Mouse (Mus musculus) gastrocnemius, adult 8-10 months (tissue): ENCODE measurements around the gene Srprb. TPM values are rescaled to one million over a fixed set of nuclear protein-coding genes. Genes with fewer than 3 reads are reported as not detected.
A peak's percentile ranks its signal among the peaks of the same experiment; 100 is the strongest.
"Not testable (repeated sequence)": the region's sequence is repeated elsewhere in the genome, so short reads cannot be mapped to it uniquely, and the experiment has no call there.

Experiments
- DNase-seq, 2 experiments: peaks; one replicate each; pipeline ENCODE4 v3.0.0; 2022; ENCODE audit warnings: low spot score in 2 of 2
- total RNA-seq, 4 experiments: library from RNA; stranded (reverse); gene quantifications; 2 replicates each; pipeline ENCODE4 v1.2.4; 2022

Gene Srprb
- total RNA-seq, 4 experiments from 2014 or later: 15.1 to 18.3 (median 16.9) TPM

DNA sequence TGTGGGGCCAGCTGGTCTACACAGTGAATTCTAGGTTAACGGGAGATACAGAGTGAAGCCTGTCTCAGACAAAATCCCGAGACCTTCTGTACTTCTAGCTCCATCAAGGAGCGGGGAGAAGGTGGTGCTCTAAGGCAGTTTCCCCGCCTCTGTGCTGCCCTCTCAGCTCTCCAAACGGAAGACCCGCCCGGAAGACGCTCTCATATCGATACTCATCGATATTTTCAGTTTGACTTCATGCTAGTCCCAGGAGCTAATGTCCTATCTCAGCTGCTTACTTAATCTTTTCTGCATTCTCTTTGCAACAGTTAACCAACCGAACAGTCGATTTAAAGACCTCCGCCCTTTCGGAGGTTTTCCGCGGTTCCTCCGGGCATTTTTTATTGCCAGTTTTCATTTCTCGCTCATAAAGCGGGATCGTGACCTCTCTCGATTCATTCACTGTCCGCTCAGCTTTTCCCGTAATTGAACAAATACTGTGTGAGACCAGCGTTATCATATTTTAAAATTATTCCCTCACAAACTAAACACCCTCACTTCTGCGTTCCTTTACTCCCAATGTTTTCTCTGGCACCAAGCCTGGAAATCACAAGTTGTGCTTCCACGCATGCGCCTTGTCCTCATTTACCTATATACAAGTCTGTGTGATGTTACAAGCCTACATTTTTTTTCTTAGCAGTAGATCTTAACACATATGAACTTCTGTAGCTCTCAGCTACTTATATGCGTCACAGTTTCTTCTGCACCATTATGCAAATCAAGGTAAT is 10.9 kb upstream of the Srprb start:
- no peak for DNase-seq

DNA sequence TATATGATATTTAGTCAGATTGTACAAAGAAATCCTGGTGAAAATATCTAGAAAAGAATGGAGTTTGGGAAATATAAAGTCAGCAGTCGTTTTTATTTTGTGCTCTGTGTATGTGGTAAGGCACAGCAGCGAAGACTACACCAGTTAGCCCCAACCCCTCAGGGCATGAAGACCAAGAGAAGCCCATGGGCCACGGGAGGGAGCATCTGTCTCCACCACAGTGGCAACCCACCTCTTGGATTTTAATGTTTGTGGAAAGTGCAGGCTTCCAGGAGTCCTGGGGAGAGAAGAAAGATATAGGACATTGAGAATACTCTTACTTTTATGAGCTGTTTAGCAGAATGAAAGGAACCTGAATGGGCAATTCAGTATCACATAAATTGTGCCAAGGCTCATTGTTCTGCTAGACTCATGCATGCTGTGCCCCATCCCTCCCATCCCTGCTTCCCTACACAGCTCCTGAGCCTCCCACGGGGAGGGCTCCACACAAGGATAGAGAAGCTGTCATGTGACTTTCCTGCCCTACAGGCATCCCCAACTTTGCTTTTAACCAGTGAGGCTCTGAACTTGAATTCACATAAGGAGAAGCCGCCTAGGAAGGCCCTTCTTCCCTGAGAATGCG is 7.0 kb upstream of the Srprb start:
- DNase-seq: no peak

DNA sequence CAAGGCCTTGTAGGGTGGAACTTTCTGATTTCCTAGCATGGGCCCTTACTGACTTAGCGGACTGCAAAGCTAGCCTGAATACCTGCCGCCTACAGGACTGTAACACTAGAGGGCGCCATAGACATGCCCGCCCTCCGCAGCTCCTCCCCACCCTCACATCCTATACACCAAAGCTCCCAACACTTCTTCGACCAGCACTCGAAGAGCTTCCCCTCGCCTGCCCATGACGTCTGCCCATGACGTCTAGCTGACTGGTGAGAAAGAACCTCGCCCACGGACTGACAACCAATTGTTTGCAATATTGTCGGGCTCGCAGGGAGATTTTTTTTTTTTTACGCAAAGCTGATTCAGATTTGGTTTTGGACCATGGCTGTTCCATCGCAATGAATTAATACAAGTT is 5.9 kb upstream of the Srprb start:
- DNase-seq: peak in 1 of 2 experiments; percentile 24

DNA sequence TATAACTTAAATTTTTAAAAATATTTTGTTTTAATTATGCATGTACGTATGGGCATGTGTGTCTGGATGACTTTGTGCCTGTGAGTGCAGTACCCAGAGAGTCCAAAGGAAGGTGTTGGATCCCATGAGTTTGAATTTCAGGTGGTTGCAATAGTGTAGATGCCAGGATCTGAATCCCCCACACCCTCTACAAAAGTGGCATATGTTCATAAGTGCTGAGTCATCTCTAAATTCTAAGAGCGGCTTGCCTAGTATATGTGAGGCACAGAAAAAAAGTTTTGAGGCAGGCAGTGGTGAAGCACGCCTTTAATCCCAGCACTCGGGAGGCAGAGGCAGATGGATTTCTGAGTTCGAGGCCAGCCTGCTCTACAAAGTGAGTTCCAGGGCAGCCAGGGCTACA is 3.8 kb upstream of the Srprb start:
- no peak for DNase-seq

DNA sequence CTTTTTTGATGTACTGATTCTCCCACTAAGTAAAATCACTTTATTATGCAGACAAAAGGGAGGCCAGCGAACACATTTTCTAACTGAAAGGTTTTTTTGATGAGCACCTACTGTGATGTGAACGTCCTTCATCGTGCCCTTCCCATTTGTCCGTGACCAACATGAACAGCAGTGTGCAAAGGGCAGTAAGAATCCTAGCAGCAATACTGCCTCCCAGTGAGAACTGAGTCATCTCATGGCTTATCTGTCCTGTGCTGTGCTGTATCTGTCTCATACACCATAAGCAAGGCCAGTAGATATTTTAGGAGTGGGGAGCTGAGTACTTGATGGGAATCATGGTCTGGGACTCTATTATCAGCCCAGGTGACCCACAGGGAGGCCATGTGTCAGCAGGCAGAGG is 13.5 kb downstream of the Srprb start:
- DNase-seq: no peak

DNA sequence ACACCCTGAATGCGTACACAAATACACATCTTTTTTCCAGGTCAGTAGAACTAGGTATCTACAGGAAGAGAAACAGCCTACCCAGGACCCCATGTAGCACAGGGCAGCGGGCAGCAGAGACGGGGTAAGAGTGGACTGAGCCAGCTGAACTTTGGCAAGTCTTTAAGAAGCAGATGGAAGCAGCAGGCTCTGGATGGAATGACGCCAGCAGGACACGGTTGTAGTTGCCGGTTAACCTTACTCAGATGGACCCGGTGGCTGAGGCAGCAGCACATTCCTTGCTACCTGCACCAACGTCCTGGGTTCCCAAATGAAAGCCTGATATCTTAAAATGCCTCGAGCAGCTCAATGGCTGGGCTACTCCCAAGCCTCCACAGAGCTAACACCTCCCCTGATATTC is 15.2 kb downstream of the Srprb start:
- no peak for DNase-seq

DNA sequence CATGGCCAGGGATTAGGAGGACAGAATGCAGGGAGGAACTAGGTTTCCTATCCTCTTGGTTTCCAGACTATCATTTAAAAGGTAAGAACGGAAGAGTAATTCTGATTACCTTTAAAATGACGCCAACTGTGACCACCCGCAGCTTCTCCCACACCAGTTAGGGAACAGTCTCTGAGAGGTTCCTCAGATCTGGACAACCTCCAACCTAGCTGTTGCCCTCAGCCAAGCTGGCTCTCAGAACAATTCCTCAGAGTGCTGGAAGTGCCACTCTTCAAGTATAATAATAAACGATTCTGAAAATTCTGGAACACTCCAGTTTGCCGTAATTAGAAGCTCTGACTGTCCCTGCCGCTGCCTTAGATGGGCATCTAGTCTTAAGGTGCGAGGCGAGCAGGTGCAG is 16.0 kb downstream of the Srprb start:
- no peak for DNase-seq

DNA sequence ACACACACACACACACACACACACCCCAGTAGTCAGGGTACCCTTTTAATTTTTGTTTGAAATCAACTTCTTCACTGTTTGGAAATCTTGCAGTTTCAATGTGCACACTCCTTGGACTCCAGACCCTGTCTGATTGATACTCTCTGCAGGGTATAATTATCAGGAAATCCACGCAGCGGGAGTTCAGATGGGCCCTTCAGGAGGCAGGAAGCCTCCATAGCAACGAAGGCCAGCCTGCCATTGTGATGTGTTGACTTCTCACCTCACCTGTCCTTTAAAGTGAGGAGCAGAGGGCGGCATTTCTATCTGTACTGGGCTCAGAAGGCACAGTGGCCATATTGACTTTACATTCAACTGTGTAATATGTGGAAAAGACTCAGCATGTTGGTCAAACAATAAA is 17.1 kb downstream of the Srprb start:
- DNase-seq: no peak

DNA sequence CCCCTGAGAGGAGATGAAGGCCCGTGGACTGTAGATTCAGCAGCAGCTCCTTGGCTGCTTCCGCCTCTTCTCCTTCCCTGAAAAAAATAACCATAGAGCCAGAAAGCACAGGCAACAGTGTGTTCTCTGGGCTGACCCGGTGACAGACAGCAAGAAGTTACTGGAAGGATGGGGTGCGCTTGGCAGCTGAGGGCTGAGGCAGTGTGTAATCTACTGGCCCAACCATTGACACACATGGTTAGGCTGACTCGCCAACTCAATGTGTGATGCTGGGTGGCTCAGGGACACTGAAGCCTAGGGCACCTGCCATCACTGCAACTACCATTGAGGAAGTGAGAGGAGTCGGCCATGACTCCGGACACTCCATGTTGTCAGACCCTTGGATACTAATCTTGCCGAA is 20.1 kb downstream of the Srprb start:
- no peak for DNase-seq

DNA sequence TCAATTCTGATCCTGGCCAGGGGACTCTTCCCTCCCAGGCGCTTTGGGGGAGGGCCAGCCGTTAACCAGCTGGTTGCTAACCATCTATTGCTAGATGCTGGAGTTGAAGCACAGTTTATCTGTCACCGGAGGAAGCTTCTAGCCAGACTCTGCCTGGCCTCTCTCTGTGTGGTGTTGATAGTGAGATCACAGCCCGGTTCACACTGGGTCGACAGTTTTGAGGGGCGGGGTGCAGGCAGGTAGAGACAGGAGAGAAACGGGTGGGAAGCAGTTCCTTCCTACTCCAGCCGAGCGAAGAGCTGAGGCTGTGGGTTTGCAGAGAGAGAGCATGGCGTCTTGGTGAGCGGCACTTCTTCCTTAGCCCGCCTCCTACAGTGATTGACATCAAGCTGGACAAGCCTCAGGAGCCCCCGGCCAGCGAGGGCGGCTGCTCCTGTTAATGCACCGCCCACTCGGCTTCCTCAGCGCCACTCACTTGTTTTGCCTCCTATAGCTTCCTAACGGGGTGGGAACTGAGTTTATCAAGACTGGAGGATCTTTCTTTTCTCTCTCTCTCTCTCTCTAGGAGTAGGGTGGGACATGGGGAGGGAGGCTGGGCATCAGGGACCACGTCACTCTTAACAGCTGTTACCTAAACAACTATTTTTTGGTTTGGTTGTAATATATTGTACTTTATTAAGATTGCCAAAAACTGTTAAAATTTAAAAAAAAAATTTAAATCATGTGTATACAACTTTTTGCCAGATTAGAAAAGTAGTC is 21.0 kb downstream of the Srprb start:
- peak; percentile 39 to 44 for DNase-seq

DNA sequence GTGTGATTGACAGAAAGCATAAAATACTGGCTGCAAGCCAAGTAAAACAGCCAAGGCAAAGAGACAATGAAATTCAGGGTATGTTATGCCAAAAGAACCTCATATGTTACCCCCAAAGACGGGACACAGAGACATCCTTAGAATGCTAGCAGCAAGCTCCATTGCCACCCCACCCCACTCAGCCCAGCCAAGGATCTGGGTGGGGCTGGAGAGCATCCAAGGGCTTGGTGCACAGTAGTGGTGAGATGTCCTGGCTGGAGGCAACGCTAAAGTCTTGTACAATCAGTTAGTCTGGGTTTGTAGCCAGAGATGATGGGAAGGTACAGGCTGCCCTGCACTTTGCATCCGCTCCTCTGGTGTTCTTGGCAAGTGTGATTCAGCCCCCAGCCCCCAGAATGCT is 21.6 kb downstream of the Srprb start:
- peak; percentile 43 to 58 for DNase-seq

DNA sequence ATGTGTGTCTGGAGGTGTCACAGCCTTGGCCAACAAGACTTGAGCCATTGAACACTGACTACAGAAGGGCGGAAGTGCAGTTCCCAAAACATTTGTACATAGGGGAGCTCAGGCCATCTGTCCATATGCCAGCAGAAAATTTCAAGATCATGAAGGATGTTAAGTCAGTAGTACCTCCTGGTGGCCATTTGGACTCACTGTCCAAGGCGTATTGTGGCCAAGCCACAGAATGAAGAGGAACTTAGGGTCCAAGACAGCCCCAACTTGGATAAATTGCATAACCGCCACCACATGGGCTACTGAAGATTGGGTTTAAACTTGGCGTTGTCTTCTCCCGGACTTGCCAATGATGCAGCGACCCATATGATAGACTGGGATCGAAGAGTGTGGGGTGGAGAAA is 26.2 kb downstream of the Srprb start:
- DNase-seq: no peak

DNA sequence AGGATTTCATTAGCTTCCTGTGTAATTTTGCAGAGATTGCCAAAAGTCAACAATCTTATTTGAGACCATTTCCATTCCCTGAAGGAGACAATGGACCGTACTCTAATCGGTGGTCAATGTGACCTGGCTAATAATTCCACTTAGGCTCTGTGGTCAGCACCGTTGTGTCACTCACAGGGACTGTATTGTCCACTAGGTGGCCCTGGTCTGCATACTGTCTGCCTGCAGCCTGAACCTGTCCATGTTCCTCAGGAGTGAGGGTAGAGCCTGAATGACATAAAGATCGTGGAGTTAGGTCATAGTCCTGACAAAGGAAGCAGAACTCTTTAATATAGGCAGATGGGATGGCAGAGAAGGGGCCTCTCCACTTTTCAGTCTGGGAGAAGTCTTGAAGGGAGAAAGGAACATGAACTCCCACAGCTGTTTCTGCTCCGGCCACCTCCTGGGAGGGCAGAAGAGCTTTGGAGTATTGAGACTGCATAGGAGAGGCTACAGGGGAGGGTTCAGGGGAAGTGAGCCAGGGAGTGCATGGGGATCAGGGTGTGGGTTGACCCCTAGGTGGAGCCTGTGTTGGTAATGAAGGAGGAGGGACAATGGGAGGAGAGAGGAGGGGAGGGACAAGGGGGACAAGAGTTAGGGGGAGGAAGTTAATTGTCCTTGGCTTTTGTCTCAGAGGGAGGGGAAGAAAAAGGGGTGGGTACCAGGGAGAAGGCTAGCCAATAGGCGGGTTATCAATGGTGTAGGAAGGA is 27.0 kb downstream of the Srprb start:
- DNase-seq: no peak

DNA sequence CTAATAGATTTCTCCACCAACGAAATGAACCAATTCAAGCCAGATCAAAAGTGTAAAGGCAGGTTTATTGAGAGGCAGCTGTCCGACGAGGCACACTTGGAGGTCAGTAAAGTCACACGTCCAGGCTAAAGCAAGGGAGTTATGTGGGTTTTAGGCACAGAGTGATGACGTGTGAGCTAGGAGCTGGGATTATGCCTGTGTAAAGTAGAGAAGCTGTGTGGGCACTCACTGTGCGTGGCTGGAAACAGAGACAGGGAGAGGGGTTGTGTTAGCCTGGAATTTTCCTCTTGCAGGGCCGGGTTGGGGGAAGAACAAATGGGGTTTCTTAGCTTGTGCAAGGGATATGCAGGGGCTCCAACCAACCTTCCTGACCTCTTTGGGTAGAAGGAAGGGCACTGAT is 33.2 kb downstream of the Srprb start:
- no peak for DNase-seq

DNA sequence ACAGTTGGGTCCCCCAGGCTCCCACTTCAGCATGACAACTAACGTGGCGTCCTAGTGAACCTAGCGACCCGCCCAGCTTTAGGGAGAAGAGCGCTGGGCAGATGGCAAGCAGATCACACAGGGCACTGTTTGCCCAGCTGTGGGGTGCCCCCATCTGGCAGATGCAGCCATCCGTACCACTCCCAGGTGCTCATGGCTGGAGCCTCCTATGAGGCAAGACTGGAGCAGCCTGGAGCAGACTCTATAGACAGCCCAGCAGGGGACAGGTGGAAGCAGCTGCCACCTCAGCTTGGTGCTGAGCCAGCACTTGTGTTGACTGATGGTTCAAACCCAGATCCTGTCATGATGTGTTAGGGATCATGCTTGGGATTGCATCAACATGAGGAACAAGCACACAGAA is 33.9 kb downstream of the Srprb start:
- no peak for DNase-seq

DNA sequence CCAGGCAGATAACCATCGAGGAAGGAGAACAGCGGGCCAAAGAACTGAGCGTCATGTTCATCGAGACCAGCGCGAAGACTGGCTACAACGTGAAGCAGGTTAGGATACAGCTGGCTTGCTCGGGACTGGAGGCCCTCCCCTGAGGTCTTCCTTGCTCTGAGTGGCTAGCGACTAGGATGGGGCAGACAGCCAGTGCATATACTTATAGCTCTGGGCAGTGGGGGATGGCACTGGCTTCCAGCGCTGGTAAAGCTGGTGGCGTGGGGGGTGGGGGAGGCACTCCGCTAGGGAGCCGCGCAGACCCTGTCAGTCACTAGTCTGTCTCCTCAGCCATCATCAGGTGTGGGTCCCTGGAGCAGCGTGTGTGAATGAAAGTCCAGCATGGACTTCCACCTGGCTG is 38.1 kb downstream of the Srprb start:
- DNase-seq: no peak

DNA sequence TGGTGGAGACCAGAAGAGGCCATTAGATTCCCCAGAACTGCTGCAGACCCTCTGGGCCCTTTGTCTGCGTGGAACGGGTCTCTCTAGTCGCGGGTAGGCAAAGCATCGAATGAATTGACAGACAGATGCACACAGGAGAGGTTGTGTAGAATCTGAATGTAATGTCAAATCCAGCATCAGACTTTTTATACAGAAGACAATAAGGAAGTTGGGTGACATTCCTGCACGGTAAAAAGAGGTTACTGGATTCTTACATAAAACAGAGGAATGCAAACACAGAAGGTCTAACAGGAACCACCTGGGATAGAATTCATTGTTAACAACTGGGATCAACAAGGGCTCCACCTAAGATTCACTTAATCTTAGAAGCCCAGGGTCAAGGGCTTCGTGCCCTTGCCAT is 46.8 kb downstream of the Srprb start:
- not testable (repeated sequence) for DNase-seq

DNA sequence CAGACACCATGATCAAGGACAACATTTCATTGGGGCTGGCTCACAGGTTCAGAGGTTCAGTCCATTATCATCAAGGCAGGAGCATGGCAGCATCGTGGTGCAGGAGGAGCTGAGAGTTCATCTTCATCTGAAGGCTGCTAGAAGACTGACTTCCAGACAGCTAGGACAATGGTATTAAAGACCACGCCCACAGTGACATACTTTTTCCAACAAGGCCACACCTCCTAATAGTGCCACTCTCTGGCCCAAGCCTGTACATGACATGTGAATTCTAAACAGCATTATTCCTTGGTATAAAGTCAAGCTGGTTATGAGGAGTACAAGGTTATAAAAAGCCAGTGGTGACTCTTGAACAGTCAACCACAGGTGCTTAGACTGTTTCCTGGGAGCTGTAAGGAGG is 47.4 kb downstream of the Srprb start:
- DNase-seq: no peak

DNA sequence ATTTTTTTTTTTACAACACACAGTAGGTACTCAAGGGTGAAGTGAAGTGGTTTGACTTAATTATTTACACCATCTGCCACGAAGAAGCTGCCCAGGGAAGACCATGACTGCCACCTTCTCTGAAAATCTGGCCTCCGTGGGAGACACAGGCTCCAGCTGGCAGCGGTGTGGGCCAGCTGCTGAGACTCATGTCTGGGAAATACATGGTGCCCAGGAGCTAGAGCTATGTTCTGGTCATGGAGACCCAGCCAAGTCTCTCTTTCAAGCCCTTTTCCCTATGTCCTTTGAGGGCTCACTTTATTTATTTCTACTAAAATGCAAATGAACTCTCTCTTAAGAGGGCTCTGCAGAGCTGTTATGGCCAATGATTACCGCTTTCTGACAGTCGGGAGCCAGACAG is 48.7 kb downstream of the Srprb start:
- no peak for DNase-seq

DNA sequence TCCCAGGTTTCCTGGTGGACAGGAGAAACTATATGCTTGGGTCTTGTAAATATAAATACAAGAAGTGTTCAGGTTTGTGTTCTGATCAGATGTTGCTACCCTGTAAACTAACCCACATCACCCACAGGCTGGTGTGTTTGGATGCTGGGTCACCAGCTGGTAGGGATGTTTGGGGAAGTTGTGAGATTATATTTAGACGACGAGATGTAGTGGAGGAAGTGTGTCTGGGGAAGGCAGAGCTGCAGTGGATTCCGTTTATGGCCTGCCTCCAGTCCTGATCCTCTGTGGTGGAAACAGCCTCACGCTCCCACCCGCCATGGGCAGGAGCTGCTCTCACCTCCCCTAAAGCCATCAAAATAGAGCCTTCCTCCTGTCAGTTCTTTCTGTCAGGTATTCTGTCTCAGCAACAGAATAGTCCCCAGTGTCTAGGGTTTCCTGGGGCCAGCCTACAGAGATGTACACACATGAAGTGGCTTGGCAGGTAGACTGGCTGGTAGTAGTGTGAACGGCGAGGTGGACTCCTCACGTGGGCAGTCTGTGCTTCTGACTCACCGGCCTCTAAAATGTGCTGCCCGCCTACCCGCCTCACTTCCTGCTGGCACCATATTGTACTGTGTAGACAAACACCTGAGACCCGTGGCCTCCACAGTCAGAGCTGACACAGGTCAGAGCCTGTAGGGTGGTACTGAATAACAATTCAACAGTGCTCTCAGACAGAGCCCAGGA is 52.7 kb downstream of the Srprb start:
- DNase-seq: no peak

DNA sequence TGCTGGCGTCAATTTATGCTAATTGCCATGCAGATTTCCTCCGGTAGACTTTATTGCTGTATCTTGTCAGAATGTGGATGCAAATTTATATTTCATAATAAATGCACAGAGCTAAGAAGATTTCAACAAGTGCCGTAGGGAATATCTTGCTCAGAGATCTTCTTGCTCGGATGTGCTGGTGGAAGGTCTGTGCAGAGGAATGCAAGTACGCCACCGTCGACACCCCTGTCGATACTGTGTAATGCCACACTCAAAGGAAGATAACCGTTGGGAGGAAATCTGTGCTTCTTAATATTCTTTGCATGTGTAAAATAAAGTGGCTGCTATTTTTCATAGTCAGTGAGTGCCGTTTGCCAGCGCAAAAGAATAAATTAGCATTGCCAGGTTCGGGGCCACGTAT is 54.8 kb downstream of the Srprb start:
- DNase-seq: no peak
